Mouse (Mus musculus) limb, embryonic 15.5 days (tissue): ENCODE measurements around the gene Acot11. TPM values are rescaled to one million over a fixed set of nuclear protein-coding genes. Genes with fewer than 3 reads are reported as not detected.
A peak's percentile ranks its signal among the peaks of the same experiment; 100 is the strongest.

Experiments
- ATAC-seq: fragments of 200-750 bp; cut with Nextera tagmentation; 2 replicates; pipeline ENCODE4 v1.8.0; 2017; ENCODE audit warnings: low read depth, moderate TSS enrichment; ENCODE audit not compliant: insufficient number of reproducible peaks, low FRiP score, low TSS enrichment
- H3K27ac ChIP-seq: fragments of 300-500 bp; sonication (generic); 2 replicates; pipeline ENCODE4 v1.5.1; 2015; ENCODE audit warnings: moderate library complexity, mild to moderate bottlenecking, inconsistent platforms
- H3K27me3 ChIP-seq: fragments of 300-500 bp; sonication (generic); 2 replicates; pipeline ENCODE4 v1.6.1; 2015; ENCODE audit warnings: inconsistent platforms
- H3K36me3 ChIP-seq: fragments of 300-500 bp; sonication (generic); 2 replicates; pipeline ENCODE4 v1.6.1; 2015; ENCODE audit warnings: inconsistent platforms
- H3K4me1 ChIP-seq: fragments of 300-500 bp; sonication (generic); 2 replicates; pipeline ENCODE4 v1.6.1; 2015; ENCODE audit warnings: inconsistent platforms
- H3K4me2 ChIP-seq: fragments of 300-500 bp; sonication (generic); 2 replicates; pipeline ENCODE4 v1.6.1; 2015; ENCODE audit warnings: mild to moderate bottlenecking, inconsistent platforms
- H3K4me3 ChIP-seq: fragments of 300-500 bp; sonication (generic); 2 replicates; pipeline ENCODE4 v1.5.1; 2015; ENCODE audit warnings: mild to moderate bottlenecking, inconsistent platforms
- H3K9ac ChIP-seq: fragments of 300-500 bp; sonication (generic); 2 replicates; pipeline ENCODE4 v1.6.1; 2015; ENCODE audit warnings: inconsistent platforms
- H3K9me3 ChIP-seq: fragments of 300-500 bp; sonication (generic); 2 replicates; pipeline ENCODE4 v1.6.1; 2016; ENCODE audit warnings: inconsistent platforms
- WGBS: fragments of 180-500 bp; shearing (Covaris S2); methylation state at CpG from one replicate; pipeline ENCODE4 v1.1.7; 2015; 5-methylcytosine and 5-hydroxymethylcytosine counted together
- polyA plus RNA-seq: library from polyadenylated mRNA; unstranded; fragments of >200 nt; fragmentation: Nextera tagmentation; extraction: Ambion mirVana; gene quantifications from 2 replicates; pipeline ENCODE4 v1.2.1, GENCODE M21; 2015

The Acot11 gene
- polyA plus RNA-seq, 1 experiment from 2014 or later, result 4.0 TPM

DNA sequence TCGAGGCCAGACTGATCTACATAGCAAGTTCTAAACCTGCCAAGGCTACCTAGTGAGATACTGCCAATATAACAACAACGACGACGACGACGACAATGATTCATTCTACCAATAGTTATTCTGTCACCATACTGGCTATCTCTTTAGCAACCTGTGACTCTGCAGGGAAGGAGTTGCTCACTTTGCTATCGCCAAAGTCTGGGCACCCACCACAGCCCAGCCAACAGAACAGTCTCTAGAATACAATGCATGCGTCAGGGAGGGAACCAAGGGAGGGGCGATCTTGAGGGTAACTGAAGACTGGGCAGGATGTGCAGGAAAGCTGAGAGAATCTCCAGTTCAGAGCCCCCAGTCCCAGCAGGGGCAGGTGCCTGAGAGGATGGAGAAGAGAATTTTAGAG lies 32.6 kb upstream of the Acot11 start:
- peaks cover 52% of the 10 kb centered on the region for H3K4me1 ChIP-seq
- 13% methylated on average over 9 of the region's 9 CpGs for WGBS

DNA sequence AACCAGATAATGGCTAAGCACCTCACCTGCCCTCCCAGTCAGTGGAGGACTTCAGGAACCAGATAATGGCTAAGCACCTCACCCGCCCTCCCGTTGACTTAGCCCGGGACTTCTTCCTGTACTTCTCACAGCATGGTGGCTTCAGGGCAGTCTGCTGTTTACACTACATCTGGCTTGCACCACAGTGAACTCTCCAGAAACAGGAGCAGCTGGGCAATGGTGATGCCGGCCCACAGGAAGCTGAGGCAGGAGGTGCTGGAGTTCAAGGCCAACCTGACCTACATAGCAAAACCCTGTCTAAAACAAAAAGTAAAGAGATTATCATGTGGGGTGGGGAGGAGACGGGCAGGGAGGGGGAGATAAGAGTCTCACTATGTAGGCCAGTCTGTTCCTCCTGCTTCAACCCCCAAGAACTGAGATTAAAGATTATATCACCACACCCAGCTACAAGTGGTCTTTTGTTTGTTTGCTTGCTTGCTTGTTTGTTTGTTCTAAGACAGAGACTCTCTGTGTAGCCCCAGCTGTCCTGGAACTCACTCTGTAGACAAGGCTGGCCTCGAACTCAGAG lies 25.8 kb upstream of the Acot11 start:
- Histone ChIP-seq H3K4me1 (peaks cover 40% of the 10 kb centered on the region), H3K36me3 (no peaks in the 10 kb centered on the region), H3K9ac (no peak overlapping the region), H3K27ac (no peak overlapping the region), H3K4me2 (no peak overlapping the region), H3K27me3 (no peaks in the 10 kb centered on the region), H3K9me3 (no peaks in the 10 kb centered on the region), H3K4me3 (no peak overlapping the region)
- WGBS, result 69% methylated on average over 6 of the region's 6 CpGs
- no peak for ATAC-seq

More for the DNA sequence above, 32.6 kb upstream of the Acot11 start:
- Histone ChIP-seq H3K9me3 (no peaks in the 10 kb centered on the region), H3K27ac (peak overlapping the region; percentile 99; the same call in 1 of the 2 replicates), H3K4me3 (peak overlapping the region; percentile 32; the same call in 1 of the 2 replicates), H3K36me3 (no peaks in the 10 kb centered on the region), H3K4me2 (peak overlapping the region; percentile 97), H3K9ac (no peak overlapping the region), H3K27me3 (no peaks in the 10 kb centered on the region)
- no peak for ATAC-seq

DNA sequence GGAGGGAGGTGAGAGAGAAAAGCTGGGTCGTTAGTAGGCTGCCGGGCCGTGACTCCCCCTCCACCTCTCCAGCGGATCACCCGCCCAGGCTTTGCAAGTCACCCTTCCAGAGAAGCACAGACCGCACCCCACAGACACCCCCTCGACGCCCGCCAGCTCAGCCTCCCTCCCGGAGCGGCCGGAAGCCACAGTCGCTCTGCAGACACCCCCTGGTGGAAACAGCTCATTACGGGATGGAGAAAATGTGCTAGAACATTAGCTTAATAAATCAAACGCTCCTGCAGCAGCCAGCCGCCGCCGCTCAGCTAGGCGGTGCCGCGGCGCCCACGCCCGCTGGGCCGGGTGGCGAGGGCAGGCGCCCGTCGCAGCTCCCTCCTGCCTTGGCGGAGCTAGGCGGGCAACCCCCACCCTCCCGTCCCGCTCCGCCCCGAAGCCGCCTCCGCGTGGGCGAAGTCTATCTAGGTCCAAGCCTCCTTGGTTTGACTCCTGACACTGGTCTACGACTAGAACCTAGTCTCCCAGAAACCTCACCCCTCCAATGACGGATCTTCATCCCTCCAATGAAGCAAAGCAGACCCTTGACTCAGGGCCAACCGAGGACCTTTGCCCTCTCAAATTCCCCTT lies 23.1 kb upstream of the Acot11 start:
- peak overlapping the region; percentile 68 for H3K4me2 ChIP-seq
- WGBS, result under 1% methylated on average over 42 of the region's 42 CpGs
- no peak overlapping the region for H3K9ac ChIP-seq
- H3K4me3 ChIP-seq, result peak overlapping the region; percentile 40
- H3K36me3 ChIP-seq, result no peaks in the 10 kb centered on the region
- H3K27me3 ChIP-seq, result no peaks in the 10 kb centered on the region
- no peaks in the 10 kb centered on the region for H3K9me3 ChIP-seq
- peak overlapping the region; percentile 79 for H3K27ac ChIP-seq
- ATAC-seq, result peak; percentile 71
- peaks cover 47% of the 10 kb centered on the region for H3K4me1 ChIP-seq

DNA sequence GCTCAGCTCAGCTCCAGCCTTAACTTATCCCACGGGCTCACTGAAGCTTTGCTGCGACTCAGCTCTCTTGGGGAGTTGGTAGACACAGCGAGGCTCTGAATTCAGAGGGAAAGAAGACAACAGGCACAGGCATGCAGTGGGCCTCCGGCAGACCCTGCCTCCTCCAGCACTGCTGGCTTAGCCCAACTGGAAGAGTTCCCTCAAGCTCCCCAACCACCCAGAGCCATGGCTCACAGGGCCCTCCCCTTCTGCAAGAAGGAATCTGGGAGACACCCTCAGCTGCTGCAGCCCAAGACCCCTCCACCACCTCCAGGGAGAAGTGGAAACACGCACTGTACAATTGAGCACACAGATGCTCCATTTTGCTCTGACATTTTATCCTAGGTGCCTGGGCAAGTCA lies 20.4 kb upstream of the Acot11 start:
- peak overlapping the region; percentile 4 for H3K27ac ChIP-seq
- no peak overlapping the region for H3K9ac ChIP-seq
- H3K9me3 ChIP-seq, result no peaks in the 10 kb centered on the region
- no peak for ATAC-seq
- H3K4me2 ChIP-seq, result no peak overlapping the region
- no peak overlapping the region for H3K4me3 ChIP-seq
- WGBS, result 29% methylated on average over 5 of the region's 5 CpGs
- H3K36me3 ChIP-seq, result no peaks in the 10 kb centered on the region
- H3K27me3 ChIP-seq, result no peaks in the 10 kb centered on the region
- H3K4me1 ChIP-seq, result peaks cover 47% of the 10 kb centered on the region

DNA sequence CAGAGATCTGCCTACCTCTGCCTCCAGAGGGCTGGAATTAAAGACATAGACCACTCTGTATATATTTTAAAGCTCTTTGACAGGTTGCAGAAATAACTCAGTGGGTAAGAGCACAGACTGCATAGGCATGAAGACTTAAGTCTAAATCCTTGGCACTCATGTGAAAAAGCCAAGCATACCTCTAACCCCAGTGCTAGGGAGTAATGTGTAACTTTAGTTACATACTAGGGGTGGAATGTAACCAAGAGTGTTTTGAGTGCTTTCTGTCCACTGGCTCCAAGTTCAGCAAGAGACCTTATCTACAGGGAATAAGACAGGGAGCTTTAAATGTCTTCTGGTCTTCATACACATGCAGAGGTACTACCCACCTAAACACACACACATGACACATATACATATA lies 14.6 kb upstream of the Acot11 start:
- Histone ChIP-seq H3K4me1 (peaks cover 16% of the 10 kb centered on the region), H3K27me3 (no peaks in the 10 kb centered on the region), H3K4me2 (no peak overlapping the region), H3K9me3 (no peaks in the 10 kb centered on the region), H3K4me3 (no peak overlapping the region), H3K27ac (no peak overlapping the region), H3K36me3 (no peaks in the 10 kb centered on the region), H3K9ac (no peak overlapping the region)
- no peak for ATAC-seq

DNA sequence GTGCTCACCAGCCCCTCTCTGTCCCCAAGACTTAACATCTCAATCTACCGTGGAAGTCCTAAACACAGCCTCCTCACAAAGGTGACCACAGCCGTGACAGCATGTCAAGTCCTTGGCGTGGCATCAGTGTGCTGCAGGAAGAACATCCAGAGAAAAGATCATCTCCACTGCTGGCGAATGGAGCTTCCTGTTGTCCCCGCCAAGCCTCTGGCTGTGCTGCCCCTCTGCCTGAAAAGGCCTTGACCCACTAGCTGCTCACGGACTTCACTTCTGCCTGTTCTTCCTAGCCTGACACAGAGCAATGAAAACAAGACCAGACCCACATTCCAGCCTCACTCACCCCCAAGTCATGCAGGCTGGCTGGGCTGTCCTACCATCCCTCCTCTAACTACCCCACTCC lies 13.5 kb upstream of the Acot11 start:
- Histone ChIP-seq H3K36me3 (no peaks in the 10 kb centered on the region), H3K27me3 (no peaks in the 10 kb centered on the region), H3K9ac (no peak overlapping the region), H3K4me2 (no peak overlapping the region), H3K4me3 (no peak overlapping the region), H3K4me1 (peaks cover 16% of the 10 kb centered on the region), H3K27ac (no peak overlapping the region), H3K9me3 (no peaks in the 10 kb centered on the region)
- no peak for ATAC-seq
- 83% methylated on average over 6 of the region's 6 CpGs for WGBS

DNA sequence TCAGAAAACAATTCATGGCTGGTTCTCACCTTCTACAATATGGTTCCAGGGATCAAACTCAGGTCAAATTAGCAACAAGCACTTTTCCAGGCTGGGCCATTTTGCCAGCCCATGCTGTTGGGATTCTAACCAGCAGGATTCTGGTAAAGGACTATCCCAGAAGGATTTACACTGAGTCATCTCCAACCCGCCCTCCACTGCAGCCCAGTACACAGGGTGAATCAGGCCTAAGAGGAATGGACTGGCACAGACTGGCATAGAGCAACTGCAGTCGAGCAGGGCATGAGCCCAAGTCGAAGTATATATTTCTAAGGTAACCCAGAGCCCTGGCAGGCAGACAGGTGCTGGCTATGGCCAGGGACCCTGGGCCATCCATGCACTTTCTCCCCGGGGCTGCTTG lies 12.2 kb upstream of the Acot11 start:
- no peak overlapping the region for H3K4me2 ChIP-seq

DNA sequence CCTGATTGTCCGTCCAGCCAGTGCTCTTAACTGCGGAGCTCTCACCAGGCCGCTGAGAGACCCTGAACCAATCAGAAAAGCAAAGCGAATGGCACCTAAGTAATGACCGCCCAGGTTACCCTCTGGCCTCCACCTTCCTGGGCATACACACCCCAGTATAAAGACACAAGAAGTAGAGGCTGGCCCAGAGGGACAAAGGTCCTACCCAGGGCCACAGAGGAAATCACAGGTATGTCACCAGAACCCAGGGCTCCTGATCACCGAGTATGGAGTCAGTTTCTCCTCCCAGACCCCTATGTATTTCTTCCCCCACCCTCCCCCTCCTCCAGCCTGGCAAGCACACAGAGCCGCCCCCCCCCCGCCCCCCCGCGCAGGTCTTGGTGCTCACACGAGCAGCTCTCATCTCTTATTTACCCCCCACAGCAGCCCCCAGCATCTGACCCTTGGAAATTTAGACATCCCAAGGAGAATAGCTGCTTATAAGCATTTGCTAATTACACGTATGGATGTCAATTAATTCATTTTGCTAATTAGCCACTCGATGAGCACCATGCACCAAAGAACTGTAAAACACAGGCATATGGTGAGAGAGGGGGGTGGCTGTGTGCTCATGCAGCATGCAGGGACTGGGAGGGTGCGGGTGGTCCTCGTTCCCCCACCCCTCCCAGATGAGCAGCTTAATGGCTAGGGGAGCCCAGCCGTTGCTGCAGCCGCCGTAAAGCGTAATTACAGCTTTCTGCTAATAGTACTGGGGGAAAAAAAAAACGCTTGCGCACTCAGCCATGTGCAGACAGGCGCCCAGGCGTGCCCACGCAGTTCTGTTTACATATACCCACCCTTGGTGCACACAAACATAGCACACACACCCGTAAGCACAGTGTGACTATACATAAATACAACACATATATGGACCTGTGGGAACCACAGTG lies 10.9 kb upstream of the Acot11 start:
- H3K4me1 ChIP-seq, result peaks cover 16% of the 10 kb centered on the region
- H3K36me3 ChIP-seq, result no peaks in the 10 kb centered on the region
- no peaks in the 10 kb centered on the region for H3K27me3 ChIP-seq
- H3K4me3 ChIP-seq, result no peak overlapping the region
- ATAC-seq, result no peak
- 24% methylated on average over 25 of the region's 25 CpGs for WGBS
- H3K27ac ChIP-seq, result no peak overlapping the region
- H3K9ac ChIP-seq, result no peak overlapping the region
- H3K4me2 ChIP-seq, result peak overlapping the region; percentile 7; the same call in 1 of the 2 replicates
- no peaks in the 10 kb centered on the region for H3K9me3 ChIP-seq

More for the DNA sequence above, 12.2 kb upstream of the Acot11 start:
- Histone ChIP-seq H3K27me3 (no peaks in the 10 kb centered on the region), H3K9me3 (no peaks in the 10 kb centered on the region), H3K36me3 (no peaks in the 10 kb centered on the region), H3K4me1 (peaks cover 16% of the 10 kb centered on the region), H3K4me3 (no peak overlapping the region), H3K9ac (no peak overlapping the region), H3K27ac (no peak overlapping the region)
- no peak for ATAC-seq
- 91% methylated on average over 4 of the region's 4 CpGs for WGBS

DNA sequence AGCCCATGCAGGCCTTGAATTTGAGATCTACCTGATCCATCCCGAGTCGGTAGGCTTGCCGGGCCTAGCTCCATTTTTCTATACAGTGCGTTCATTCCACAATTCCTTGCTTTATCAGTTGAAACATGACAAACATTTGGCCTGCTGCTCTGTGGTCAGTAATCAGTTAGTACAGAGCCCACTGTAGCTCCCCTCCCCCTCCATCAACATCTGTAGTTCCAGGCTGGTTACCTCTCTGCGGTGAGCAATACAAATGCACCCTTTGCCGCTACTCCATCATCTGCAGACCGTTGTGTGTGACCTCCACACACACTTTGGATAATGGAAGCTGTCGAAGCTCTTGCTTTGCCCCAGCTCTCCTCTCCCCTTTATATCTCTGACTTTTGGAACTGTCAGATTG lies 6.4 kb upstream of the Acot11 start:
- no peak overlapping the region for H3K27ac ChIP-seq
- 90% methylated on average over 8 of the region's 8 CpGs for WGBS

DNA sequence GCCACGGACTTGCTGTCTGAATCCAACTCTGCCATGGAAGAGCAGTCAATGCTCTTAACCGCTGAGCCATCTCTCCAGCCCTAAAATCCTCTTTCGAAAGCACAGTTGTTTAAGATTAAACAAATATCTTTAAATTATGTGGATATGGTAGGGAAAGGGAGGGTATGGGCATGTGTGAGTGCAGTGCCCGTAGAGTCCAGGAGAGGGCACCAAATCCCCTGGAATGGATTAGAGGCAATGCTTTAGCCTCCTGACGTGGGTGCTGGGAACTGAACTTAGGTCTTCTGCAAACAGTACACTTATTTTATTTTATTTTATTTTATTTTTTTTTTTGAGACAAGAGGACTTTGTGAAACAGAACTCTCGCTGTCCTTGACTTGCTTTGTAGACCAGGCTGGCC lies 5.2 kb upstream of the Acot11 start:
- no peak overlapping the region for H3K4me2 ChIP-seq
- peaks cover under 1% of the 10 kb centered on the region for H3K4me1 ChIP-seq
- ATAC-seq, result no peak
- H3K27ac ChIP-seq, result no peak overlapping the region
- WGBS, result 90% methylated on average over 6 of the region's 6 CpGs
- H3K36me3 ChIP-seq, result no peaks in the 10 kb centered on the region
- H3K4me3 ChIP-seq, result no peak overlapping the region
- H3K27me3 ChIP-seq, result no peaks in the 10 kb centered on the region
- H3K9ac ChIP-seq, result no peak overlapping the region
- H3K9me3 ChIP-seq, result no peaks in the 10 kb centered on the region

More for the DNA sequence above, 6.4 kb upstream of the Acot11 start:
- H3K36me3 ChIP-seq, result no peaks in the 10 kb centered on the region
- H3K4me1 ChIP-seq, result peaks cover 11% of the 10 kb centered on the region
- H3K9me3 ChIP-seq, result no peaks in the 10 kb centered on the region
- no peak overlapping the region for H3K4me2 ChIP-seq
- no peak overlapping the region for H3K4me3 ChIP-seq
- H3K27me3 ChIP-seq, result no peaks in the 10 kb centered on the region
- no peak for ATAC-seq
- no peak overlapping the region for H3K9ac ChIP-seq

DNA sequence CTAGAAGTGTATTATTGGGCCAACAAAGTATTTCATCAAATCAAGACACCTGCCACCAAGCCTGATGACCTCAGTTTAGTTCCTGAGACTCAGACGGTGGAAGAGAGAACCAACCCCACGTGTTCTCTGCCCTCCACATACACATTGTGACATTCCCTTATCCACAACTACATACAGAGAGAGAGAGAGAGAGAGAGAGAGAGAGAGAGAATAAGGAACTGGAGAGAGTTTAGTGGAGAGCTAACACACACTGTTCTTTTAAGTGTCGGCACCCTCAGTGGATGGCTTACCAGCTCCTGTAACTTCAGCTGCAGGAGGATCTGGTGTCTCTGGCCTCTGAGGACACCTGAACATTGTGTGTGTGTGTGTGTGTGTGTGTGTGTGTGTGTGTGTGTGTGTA lies 2.5 kb upstream of the Acot11 start:
- no peaks in the 10 kb centered on the region for H3K27me3 ChIP-seq
- H3K27ac ChIP-seq, result no peak overlapping the region
- no peaks in the 10 kb centered on the region for H3K36me3 ChIP-seq
- no peak overlapping the region for H3K9ac ChIP-seq
- no peaks in the 10 kb centered on the region for H3K9me3 ChIP-seq
- H3K4me1 ChIP-seq, result peaks cover 11% of the 10 kb centered on the region
- WGBS, result 72% methylated on average over 3 of the region's 3 CpGs
- H3K4me2 ChIP-seq, result no peak overlapping the region
- no peak overlapping the region for H3K4me3 ChIP-seq
- no peak for ATAC-seq

DNA sequence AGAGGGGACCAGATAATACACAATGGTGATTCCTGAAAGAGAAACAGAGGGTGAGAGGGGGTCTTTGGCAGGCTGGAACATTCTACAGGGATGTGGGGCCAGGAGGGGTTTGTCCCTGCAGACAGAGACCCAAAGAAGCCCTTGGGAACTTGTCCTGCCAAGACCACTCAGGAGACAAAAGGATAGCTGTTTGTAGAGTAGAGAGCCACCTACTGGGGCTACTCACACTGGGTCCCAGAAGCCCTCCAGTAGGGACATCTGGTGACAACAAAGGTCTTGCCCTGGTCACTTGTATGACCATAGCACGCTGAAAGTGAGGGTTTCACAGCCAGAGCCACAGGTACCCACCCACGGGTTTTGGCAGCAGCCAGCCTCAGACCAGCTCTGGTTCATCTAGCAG lies 1.1 kb upstream of the Acot11 start:
- Histone ChIP-seq H3K9ac (no peak overlapping the region), H3K9me3 (no peaks in the 10 kb centered on the region), H3K27me3 (no peaks in the 10 kb centered on the region), H3K4me3 (no peak overlapping the region), H3K4me1 (peaks cover 11% of the 10 kb centered on the region), H3K4me2 (no peak overlapping the region), H3K27ac (no peak overlapping the region), H3K36me3 (no peaks in the 10 kb centered on the region)
- 43% methylated on average over 2 of the region's 2 CpGs for WGBS
- ATAC-seq, result no peak
